In genomic region chr13:84255047-84255446, GRCm38 (mm10) we compare ENCODE assay signal across 23 mouse cellular contexts.
"Had no signal": no experiment of that assay in that cellular context is flagged by ENCODE, and none has a peak within 500 bp of the region (broad histone marks: within the 10 kb centered on the region; RNA-seq: fewer than 3 reads in every experiment).

No protein-coding gene starts in this region.

- H3K4me3 ChIP-seq: liver, embryonic 13.5 days; liver, embryonic 15.5 days; lung, embryonic 15.5 days; midbrain, embryonic 10.5 days; midbrain, embryonic 13.5 days; midbrain, embryonic 15.5 days; myocyte; neural tube, embryonic 13.5 days; neural tube, embryonic 15.5 days; stomach, embryonic 15.5 days had no signal

- ATAC-seq: liver, postnatal 0 days; lung, postnatal 0 days; midbrain, embryonic 13.5 days; midbrain, embryonic 15.5 days had no signal

- H3K9me3 ChIP-seq: liver, embryonic 13.5 days; liver, embryonic 15.5 days; lung, embryonic 15.5 days; midbrain, embryonic 10.5 days; midbrain, embryonic 13.5 days; midbrain, embryonic 15.5 days; neural tube, embryonic 13.5 days; neural tube, embryonic 15.5 days; stomach, embryonic 15.5 days had no signal

- H3K4me2 ChIP-seq: liver, embryonic 13.5 days; liver, embryonic 15.5 days; lung, embryonic 15.5 days; midbrain, embryonic 13.5 days; midbrain, embryonic 15.5 days; neural tube, embryonic 13.5 days; neural tube, embryonic 15.5 days; stomach, embryonic 15.5 days had no signal

- H3K27me3 ChIP-seq: liver, embryonic 13.5 days; liver, embryonic 15.5 days; lung, embryonic 15.5 days; midbrain, embryonic 13.5 days; midbrain, embryonic 15.5 days; neural tube, embryonic 13.5 days; neural tube, embryonic 15.5 days; stomach, embryonic 15.5 days had no signal

- H3K4me1 ChIP-seq: liver, embryonic 13.5 days; liver, embryonic 15.5 days; lung, embryonic 15.5 days; midbrain, embryonic 10.5 days; midbrain, embryonic 13.5 days; midbrain, embryonic 15.5 days; neural tube, embryonic 15.5 days; stomach, embryonic 15.5 days had no signal

- H3K9ac ChIP-seq: liver, embryonic 13.5 days; liver, embryonic 15.5 days; liver, postnatal 0 days; lung, embryonic 15.5 days; midbrain, embryonic 13.5 days; midbrain, embryonic 15.5 days; neural tube, embryonic 13.5 days; neural tube, embryonic 15.5 days; stomach, embryonic 15.5 days had no signal

- DNase-seq: liver, embryonic 13.5 days; liver, postnatal 0 days; lung, adult 2 months; lung, postnatal 4 days; retina, postnatal 1 day; right cerebral cortex, adult 18-20 months; right cerebral cortex, postnatal 25 days; right cerebral cortex, postnatal 4 days; spleen, adult 18-20 months; thymus, adult 2 months; thymus, postnatal 25 days; thymus, postnatal 4 days had no signal

- H3K36me3 ChIP-seq: stomach, embryonic 15.5 days had no signal

- H3K27ac ChIP-seq: liver, embryonic 13.5 days; liver, embryonic 15.5 days; lung, embryonic 15.5 days; midbrain, embryonic 10.5 days; midbrain, embryonic 13.5 days; midbrain, embryonic 15.5 days; neural tube, embryonic 13.5 days; neural tube, embryonic 15.5 days; stomach, embryonic 15.5 days; stomach, postnatal 0 days had no signal
